Mouse (Mus musculus) forebrain, embryonic 10.5 days (tissue): Measurements from ENCODE around the gene Itgb2. TPM values are rescaled to one million over a fixed set of nuclear protein-coding genes. Genes with fewer than 3 reads are reported as not detected.

ENCODE experiments used
- DNase-seq: peaks from one replicate; pipeline ENCODE4 v3.0.0-alpha.2; 2017; ENCODE audit warnings: low spot score; ENCODE audit errors: extremely low spot score
- H3K27ac ChIP-seq: fragments of 300-500 bp; sonication (generic); 2 replicates; pipeline ENCODE4 v1.5.1; 2016; ENCODE audit warnings: mild to moderate bottlenecking
- H3K27me3 ChIP-seq: fragments of 300-500 bp; sonication (generic); 2 replicates; pipeline ENCODE4 v1.6.1; 2016; ENCODE audit warnings: mild to moderate bottlenecking; ENCODE audit not compliant: poor library complexity, severe bottlenecking
- H3K36me3 ChIP-seq: fragments of 300-500 bp; sonication (generic); replicated peaks from 2 replicates; pipeline ENCODE4 v1.6.1; 2016; ENCODE audit warnings: mild to moderate bottlenecking, moderate library complexity
- H3K4me1 ChIP-seq: fragments of 300-500 bp; sonication (generic); 2 replicates; pipeline ENCODE4 v1.6.1; 2016
- H3K4me3 ChIP-seq: fragments of 300-500 bp; sonication (generic); 2 replicates; pipeline ENCODE4 v1.5.1; 2016; ENCODE audit warnings: mild to moderate bottlenecking, moderate library complexity
- H3K9me3 ChIP-seq: fragments of 300-500 bp; sonication (generic); 2 replicates; pipeline ENCODE4 v1.6.1; 2016; ENCODE audit warnings: mild to moderate bottlenecking, moderate library complexity
- WGBS: fragments of 180-500 bp; shearing (Covaris S2); methylation state at CpG from one replicate; pipeline ENCODE4 v1.1.7; 2016; 5-methylcytosine and 5-hydroxymethylcytosine counted together
- polyA plus RNA-seq: library from polyadenylated mRNA; unstranded; fragments of >200 nt; fragmentation: Nextera tagmentation; extraction: Ambion mirVana; gene quantifications from 2 replicates; pipeline ENCODE4 v1.2.1, GENCODE M21; 2016

Itgb2 gene
- polyA plus RNA-seq, 1 experiment from 2014 or later: 0.76 TPM

- no peaks in the 10 kb centered on the region for H3K27me3 ChIP-seq
- no peak overlapping the region for H3K27ac ChIP-seq
- no peak for DNase-seq
- H3K36me3 ChIP-seq: no peaks in the 10 kb centered on the region
- WGBS: 82% methylated on average over 10 of the region's 10 CpGs
- no peak overlapping the region for H3K4me3 ChIP-seq
- H3K4me1 ChIP-seq: peaks cover 5% of the 10 kb centered on the region
- H3K9me3 ChIP-seq: no peaks in the 10 kb centered on the region
These were observed 12.0 kb downstream of the Itgb2 start for GRCm38 (mm10) chr10:77541864-77542666.

- H3K36me3 ChIP-seq: no peaks in the 10 kb centered on the region
- DNase-seq: peak; percentile 32
- H3K27me3 ChIP-seq: no peaks in the 10 kb centered on the region
- H3K27ac ChIP-seq: no peak overlapping the region
- no peak overlapping the region for H3K4me3 ChIP-seq
- 43% methylated on average over 7 of the region's 7 CpGs for WGBS
- H3K4me1 ChIP-seq: peaks cover 5% of the 10 kb centered on the region
- H3K9me3 ChIP-seq: no peaks in the 10 kb centered on the region
These were observed 13.2 kb downstream of the Itgb2 start for GRCm38 (mm10) chr10:77543226-77543625.

- 82% methylated on average over 5 of the region's 5 CpGs for WGBS
- Histone ChIP-seq H3K4me1 (peaks cover 5% of the 10 kb centered on the region), H3K36me3 (no peaks in the 10 kb centered on the region), H3K27ac (no peak overlapping the region), H3K9me3 (no peaks in the 10 kb centered on the region), H3K4me3 (no peak overlapping the region), H3K27me3 (no peaks in the 10 kb centered on the region)
- no peak for DNase-seq
These were observed 14.9 kb downstream of the Itgb2 start for GRCm38 (mm10) chr10:77544916-77545315.

GRCm38 (mm10) chr10:77548576-77548975 is 18.5 kb downstream of the Itgb2 start:
- Histone ChIP-seq H3K4me3 (no peak overlapping the region), H3K27ac (no peak overlapping the region), H3K36me3 (no peaks in the 10 kb centered on the region), H3K27me3 (no peaks in the 10 kb centered on the region), H3K9me3 (no peaks in the 10 kb centered on the region), H3K4me1 (no peaks in the 10 kb centered on the region; the same call in 1 of the 2 replicates)
- no peak for DNase-seq
- 84% methylated on average over 10 of the region's 10 CpGs for WGBS

- no peak overlapping the region for H3K4me3 ChIP-seq
- no peak for DNase-seq
- no peak overlapping the region for H3K27ac ChIP-seq
- H3K4me1 ChIP-seq: no peaks in the 10 kb centered on the region; the same call in 1 of the 2 replicates
- H3K9me3 ChIP-seq: no peaks in the 10 kb centered on the region
- no peaks in the 10 kb centered on the region for H3K36me3 ChIP-seq
- 83% methylated on average over 11 of the region's 11 CpGs for WGBS
- no peaks in the 10 kb centered on the region for H3K27me3 ChIP-seq
These were observed 20.8 kb downstream of the Itgb2 start for GRCm38 (mm10) chr10:77550874-77551273.

- H3K27me3 ChIP-seq: no peaks in the 10 kb centered on the region
- H3K4me3 ChIP-seq: no peak overlapping the region
- H3K4me1 ChIP-seq: no peaks in the 10 kb centered on the region; the same call in 1 of the 2 replicates
- H3K27ac ChIP-seq: no peak overlapping the region
- WGBS: 90% methylated on average over 5 of the region's 5 CpGs
- no peaks in the 10 kb centered on the region for H3K9me3 ChIP-seq
- H3K36me3 ChIP-seq: no peaks in the 10 kb centered on the region
- no peak for DNase-seq
These were observed 22.1 kb downstream of the Itgb2 start for GRCm38 (mm10) chr10:77552162-77552561.

- H3K36me3 ChIP-seq: no peaks in the 10 kb centered on the region
- WGBS: 83% methylated on average over 4 of the region's 4 CpGs
- no peak overlapping the region for H3K4me3 ChIP-seq
- no peaks in the 10 kb centered on the region; the same call in 1 of the 2 replicates for H3K4me1 ChIP-seq
- no peaks in the 10 kb centered on the region for H3K27me3 ChIP-seq
- H3K9me3 ChIP-seq: no peaks in the 10 kb centered on the region
- no peak overlapping the region for H3K27ac ChIP-seq
- DNase-seq: no peak
These were observed 23.2 kb downstream of the Itgb2 start for GRCm38 (mm10) chr10:77553285-77553684.

GRCm38 (mm10) chr10:77554918-77555317 is 24.9 kb downstream of the Itgb2 start:
- H3K4me3 ChIP-seq: no peak overlapping the region
- no peaks in the 10 kb centered on the region for H3K9me3 ChIP-seq
- DNase-seq: no peak
- H3K4me1 ChIP-seq: no peaks in the 10 kb centered on the region; the same call in 1 of the 2 replicates
- H3K27ac ChIP-seq: no peak overlapping the region
- H3K36me3 ChIP-seq: no peaks in the 10 kb centered on the region
- H3K27me3 ChIP-seq: no peaks in the 10 kb centered on the region
- 90% methylated on average over 4 of the region's 4 CpGs for WGBS

GRCm38 (mm10) chr10:77556631-77557030 is 26.6 kb downstream of the Itgb2 start:
- Histone ChIP-seq H3K27me3 (no peaks in the 10 kb centered on the region), H3K4me3 (no peak overlapping the region), H3K4me1 (no peaks in the 10 kb centered on the region), H3K27ac (no peak overlapping the region), H3K36me3 (no peaks in the 10 kb centered on the region), H3K9me3 (no peaks in the 10 kb centered on the region)
- DNase-seq: no peak
- 89% methylated on average over 7 of the region's 7 CpGs for WGBS

- 92% methylated on average over 4 of the region's 4 CpGs for WGBS
- H3K27me3 ChIP-seq: no peaks in the 10 kb centered on the region
- no peaks in the 10 kb centered on the region for H3K4me1 ChIP-seq
- H3K27ac ChIP-seq: no peak overlapping the region
- no peak for DNase-seq
- no peaks in the 10 kb centered on the region for H3K9me3 ChIP-seq
- no peaks in the 10 kb centered on the region for H3K36me3 ChIP-seq
- no peak overlapping the region for H3K4me3 ChIP-seq
These were observed 27.6 kb downstream of the Itgb2 start for GRCm38 (mm10) chr10:77557641-77558040.

- Histone ChIP-seq H3K4me3 (no peak overlapping the region), H3K4me1 (no peaks in the 10 kb centered on the region), H3K36me3 (no peaks in the 10 kb centered on the region), H3K27ac (no peak overlapping the region), H3K9me3 (no peaks in the 10 kb centered on the region), H3K27me3 (no peaks in the 10 kb centered on the region)
- WGBS: 87% methylated on average over 11 of the region's 11 CpGs
- no peak for DNase-seq
These were observed 30.0 kb downstream of the Itgb2 start for GRCm38 (mm10) chr10:77560090-77560489.

- 90% methylated on average over 9 of the region's 9 CpGs for WGBS
- no peak overlapping the region for H3K4me3 ChIP-seq
- DNase-seq: no peak
- H3K27ac ChIP-seq: no peak overlapping the region
- no peaks in the 10 kb centered on the region for H3K36me3 ChIP-seq
- H3K27me3 ChIP-seq: no peaks in the 10 kb centered on the region
- H3K9me3 ChIP-seq: no peaks in the 10 kb centered on the region
- H3K4me1 ChIP-seq: no peaks in the 10 kb centered on the region
These were observed 30.8 kb downstream of the Itgb2 start for GRCm38 (mm10) chr10:77560830-77561229.

- Histone ChIP-seq H3K4me1 (no peaks in the 10 kb centered on the region), H3K27ac (no peak overlapping the region), H3K27me3 (no peaks in the 10 kb centered on the region), H3K9me3 (no peaks in the 10 kb centered on the region), H3K4me3 (no peak overlapping the region), H3K36me3 (no peaks in the 10 kb centered on the region)
- DNase-seq: no peak
- 76% methylated on average over 2 of the region's 2 CpGs for WGBS
These were observed 31.5 kb downstream of the Itgb2 start for GRCm38 (mm10) chr10:77561508-77561907.
